Mouse (Mus musculus): ENCODE measurements around the gene Nob1.

Gene Nob1

GRCm38 (mm10) chr8:107424597-107425229 lies at the start of gene Nob1:
TSS of gene Nob1 (minus strand) at chr8:107425051.
- peak; percentile 98 for DNase-seq

- no peak for DNase-seq
Measured at GRCm38 (mm10) chr8:107473369-107473768, 48.5 kb upstream of the Nob1 start.

- DNase-seq = no peak
Measured at GRCm38 (mm10) chr8:107472403-107473100, 47.7 kb upstream of the Nob1 start.

GRCm38 (mm10) chr8:107470302-107470701 lies 45.5 kb upstream of the Nob1 start:
- DNase-seq = no peak

GRCm38 (mm10) chr8:107468811-107469302 lies 44.0 kb upstream of the Nob1 start:
- DNase-seq = peak; percentile 59

- no peak for DNase-seq
Measured at GRCm38 (mm10) chr8:107466642-107467041, 41.8 kb upstream of the Nob1 start.

- DNase-seq = no peak
Measured at GRCm38 (mm10) chr8:107465332-107465990, 40.6 kb upstream of the Nob1 start.

GRCm38 (mm10) chr8:107462423-107462822 lies 37.6 kb upstream of the Nob1 start:
- no peak for DNase-seq

- no peak for DNase-seq
Measured at GRCm38 (mm10) chr8:107458281-107458680, 33.4 kb upstream of the Nob1 start.

GRCm38 (mm10) chr8:107457725-107458124 lies 32.9 kb upstream of the Nob1 start:
- DNase-seq = no peak

- DNase-seq = peak; percentile 67
Measured at GRCm38 (mm10) chr8:107455268-107455667, 30.4 kb upstream of the Nob1 start.

- DNase-seq = no peak
Measured at GRCm38 (mm10) chr8:107453386-107453785, 28.5 kb upstream of the Nob1 start.

- no peak for DNase-seq
Measured at GRCm38 (mm10) chr8:107451414-107452066, 26.7 kb upstream of the Nob1 start.

- no peak for DNase-seq
Measured at GRCm38 (mm10) chr8:107449655-107450054, 24.8 kb upstream of the Nob1 start.

GRCm38 (mm10) chr8:107449130-107449529 lies 24.3 kb upstream of the Nob1 start:
- no peak for DNase-seq

GRCm38 (mm10) chr8:107448382-107448889 lies 23.6 kb upstream of the Nob1 start:
- no peak for DNase-seq

- DNase-seq = no peak
Measured at GRCm38 (mm10) chr8:107447713-107448112, 22.9 kb upstream of the Nob1 start.

- no peak for DNase-seq
Measured at GRCm38 (mm10) chr8:107444626-107445025, 19.8 kb upstream of the Nob1 start.

- no peak for DNase-seq
Measured at GRCm38 (mm10) chr8:107439880-107440625, 15.2 kb upstream of the Nob1 start.

- no peak for DNase-seq
Measured at GRCm38 (mm10) chr8:107437711-107438110, 12.9 kb upstream of the Nob1 start.

GRCm38 (mm10) chr8:107436841-107437421 lies 12.1 kb upstream of the Nob1 start:
- DNase-seq = peak; percentile 32
